ENCODE assay signal across 9 mouse cellular contexts in genomic region chr16:97763061-97763989, GRCm38 (mm10). TPM values are rescaled to one million over a fixed set of nuclear protein-coding genes. Genes with fewer than 3 reads are reported as not detected.
DNase-seq lines count a peak whose midpoint lies in the region; ATAC-seq lines count a peak whose summit lies in the region.
"Had no signal": no experiment of that assay in that cellular context is flagged by ENCODE, and none has a peak within 500 bp of the region (broad histone marks: within the 10 kb centered on the region; RNA-seq: fewer than 3 reads in every experiment).

Gene Ripk4, minus strand, starts transcription at chr16:97763787.

- peak; percentile 80 for ATAC-seq in embryonic facial prominence, embryonic 11.5 days (replicated peaks; ENCODE audit: insufficient number of reproducible peaks, low FRiP score, low TSS enrichment, low read depth)
- ATAC-seq in hindbrain, embryonic 14.5 days (ENCODE audit: low FRiP score), result peak; percentile 48; the same call in 1 of the 2 replicates
- peak; percentile 70 for ATAC-seq in limb, embryonic 15.5 days (ENCODE audit: insufficient number of reproducible peaks, low FRiP score, low TSS enrichment, low read depth)
- peak; percentile 51; the same call in 1 of the 2 replicates for ATAC-seq in midbrain, embryonic 16.5 days

- H3K27ac ChIP-seq in embryonic facial prominence, embryonic 11.5 days (replicated peaks; ENCODE audit: low read depth, low read length), result no peak within 1 kb of the TSS
- H3K27ac ChIP-seq in hindbrain, embryonic 14.5 days, result no peak within 1 kb of the TSS
- H3K27ac ChIP-seq in limb, embryonic 15.5 days, result 0 out of 2 replicates have a peak within 1 kb of the TSS, but pooled peaks have one; percentile 28
- no peak within 1 kb of the TSS for H3K27ac ChIP-seq in midbrain, embryonic 16.5 days (ENCODE audit: low read length)

- DNase-seq in heart, adult 11 months, result peak; percentile 82
- no peak for DNase-seq in heart, postnatal 36 days
- DNase-seq in embryonic facial prominence, embryonic 11.5 days (ENCODE audit: low spot score), result peak; percentile 62
- peak; percentile 34 for DNase-seq in hindbrain, embryonic 14.5 days (ENCODE audit: low spot score)
- peak; percentile 65 to 81 for DNase-seq in urinary bladder, adult 18-20 months (ENCODE audit: low spot score in 2 of 2)
- no peak for DNase-seq in cerebellum, postnatal 36 days

- intact Hi-C loops in heart, postnatal 36 days (cut with DNase I), result no loop called here

- H3K9me3 ChIP-seq in embryonic facial prominence, embryonic 11.5 days (replicated peaks; ENCODE audit: control insufficient read depth, low read length), result no peaks in the 10 kb centered on the region
- H3K9me3 ChIP-seq in hindbrain, embryonic 14.5 days (ENCODE audit: control insufficient read depth, low read length), result no peaks in the 10 kb centered on the region
- H3K9me3 ChIP-seq in limb, embryonic 15.5 days, result no peaks in the 10 kb centered on the region
- H3K9me3 ChIP-seq in midbrain, embryonic 16.5 days (replicated peaks; ENCODE audit: control insufficient read depth, low read length, poor library complexity, severe bottlenecking), result no peaks in the 10 kb centered on the region

- H3K4me1 ChIP-seq in embryonic facial prominence, embryonic 11.5 days (ENCODE audit: control insufficient read depth, insufficient read depth, low read length), result no peaks in the 10 kb centered on the region
- H3K4me1 ChIP-seq in hindbrain, embryonic 14.5 days (replicated peaks; ENCODE audit: control insufficient read depth, insufficient read depth, low read length), result peaks cover 11% of the 10 kb centered on the region; the same call in 1 of the 2 replicates
- peaks cover 14% of the 10 kb centered on the region for H3K4me1 ChIP-seq in limb, embryonic 15.5 days
- H3K4me1 ChIP-seq in midbrain, embryonic 16.5 days (ENCODE audit: control insufficient read depth, insufficient read depth, low read length), result peaks cover 12% of the 10 kb centered on the region; the same call in 1 of the 2 replicates

- no peak within 1 kb of the TSS; the same call in 1 of the 2 replicates for H3K9ac ChIP-seq in embryonic facial prominence, embryonic 11.5 days (replicated peaks; ENCODE audit: low read length)
- H3K9ac ChIP-seq in hindbrain, embryonic 14.5 days, result peak within 1 kb of the TSS; percentile 44
- H3K9ac ChIP-seq in limb, embryonic 15.5 days, result peak within 1 kb of the TSS; percentile 35
- H3K9ac ChIP-seq in midbrain, embryonic 16.5 days (ENCODE audit: low read depth, low read length), result peak within 1 kb of the TSS; percentile 49

- H3K4me2 ChIP-seq in embryonic facial prominence, embryonic 11.5 days (ENCODE audit: low read depth, low read length), result peak within 1 kb of the TSS; percentile 65
- H3K4me2 ChIP-seq in hindbrain, embryonic 14.5 days (replicated peaks), result peak within 1 kb of the TSS; percentile 71
- H3K4me2 ChIP-seq in limb, embryonic 15.5 days, result peak within 1 kb of the TSS; percentile 68
- H3K4me2 ChIP-seq in midbrain, embryonic 16.5 days (ENCODE audit: low read length), result peak within 1 kb of the TSS; percentile 70

- H3K4me3 ChIP-seq in embryonic facial prominence, embryonic 11.5 days (ENCODE audit: low read depth, low read length), result peak within 1 kb of the TSS; percentile 37
- peak within 1 kb of the TSS; percentile 40 for H3K4me3 ChIP-seq in hindbrain, embryonic 14.5 days (replicated peaks; ENCODE audit: low read length)
- H3K4me3 ChIP-seq in limb, embryonic 15.5 days, result peak within 1 kb of the TSS; percentile 45
- peak within 1 kb of the TSS; percentile 42 for H3K4me3 ChIP-seq in midbrain, embryonic 16.5 days (ENCODE audit: low read depth, low read length)
- H3K4me3 ChIP-seq: myocyte had no signal

- H3K36me3 ChIP-seq in embryonic facial prominence, embryonic 11.5 days (replicated peaks; ENCODE audit: control insufficient read depth, insufficient read depth, low read depth, low read length), result no peaks in the 10 kb centered on the region
- no peaks in the 10 kb centered on the region for H3K36me3 ChIP-seq in hindbrain, embryonic 14.5 days (replicated peaks; ENCODE audit: control insufficient read depth, insufficient read depth)
- no peaks in the 10 kb centered on the region for H3K36me3 ChIP-seq in limb, embryonic 15.5 days
- no peaks in the 10 kb centered on the region for H3K36me3 ChIP-seq in midbrain, embryonic 16.5 days (ENCODE audit: control insufficient read depth, insufficient read depth, low read length)

- H3K27me3 ChIP-seq in embryonic facial prominence, embryonic 11.5 days (ENCODE audit: control insufficient read depth, insufficient read depth, low read length), result peaks cover 30% of the 10 kb centered on the region
- H3K27me3 ChIP-seq in hindbrain, embryonic 14.5 days (ENCODE audit: control insufficient read depth, insufficient read depth, low read length), result peaks cover 60% of the 10 kb centered on the region
- H3K27me3 ChIP-seq in limb, embryonic 15.5 days, result peaks cover 56% of the 10 kb centered on the region
- peaks cover 41% of the 10 kb centered on the region for H3K27me3 ChIP-seq in midbrain, embryonic 16.5 days (ENCODE audit: control insufficient read depth, insufficient read depth, low read depth, low read length)

- under 1% methylated on average over 86 of the region's 88 CpGs for WGBS in embryonic facial prominence, embryonic 11.5 days
- 1% methylated on average over 88 of the region's 88 CpGs for WGBS in hindbrain, embryonic 14.5 days
- under 1% methylated on average over 88 of the region's 88 CpGs for WGBS in limb, embryonic 15.5 days
- WGBS in midbrain, embryonic 16.5 days, result under 1% methylated on average over 87 of the region's 88 CpGs

RNA-seq across cellular contexts. Expression of gene Ripk4, which starts in this region (rescaled TPM):
- under 1 TPM in 1 of 2 experiments, not detected in 1; 0.19 TPM for total RNA-seq in heart, postnatal 36 days (2021)
- polyA plus RNA-seq in embryonic facial prominence, embryonic 11.5 days (2014; fragmentation: Nextera tagmentation; extraction: Ambion mirVana), result 5.9 and 6.4 TPM in 2 replicates
- polyA plus RNA-seq in hindbrain, embryonic 14.5 days (2014; fragmentation: Nextera tagmentation; extraction: Ambion mirVana), result 0.76 and 0.83 TPM in 2 replicates
- polyA plus RNA-seq in limb, embryonic 15.5 days (2015; fragmentation: Nextera tagmentation; extraction: Ambion mirVana), result 23.2 and 26.0 TPM in 2 replicates
- polyA plus RNA-seq in midbrain, embryonic 16.5 days (2015; fragmentation: Nextera tagmentation; extraction: Ambion mirVana), result 0.67 and 0.79 TPM in 2 replicates
- polyA plus RNA-seq: myocyte had no signal

Comparison
In these comparisons a context has a peak if more than half of its experiments do, and no peak if none do; other contexts are left out.
1. DNase-seq: peak in heart, adult 11 months (single experiment), embryonic facial prominence, embryonic 11.5 days (single experiment) and urinary bladder, adult 18-20 months (2 of 2); none in heart, postnatal 36 days (0 of 2) and cerebellum, postnatal 36 days (0 of 2).
2. Peak in DNase-seq, ATAC-seq, H3K4me3 ChIP-seq, H3K9ac ChIP-seq and H3K4me2 ChIP-seq in hindbrain, embryonic 14.5 days; RNA of the gene not detected or under 1 TPM.
3. Peak in ATAC-seq, H3K4me3 ChIP-seq, H3K9ac ChIP-seq and H3K4me2 ChIP-seq in midbrain, embryonic 16.5 days; RNA of the gene not detected or under 1 TPM.
4. Peak in every context shown above with its lines, with median percentiles within 50 percentile points of each other: ATAC-seq, H3K4me2 ChIP-seq and H3K4me3 ChIP-seq.